Mouse (Mus musculus) liver, embryonic 12.5 days (tissue): ENCODE results near the gene Smndc1. TPM values are rescaled to one million over a fixed set of nuclear protein-coding genes. Genes with fewer than 3 reads are reported as not detected.

Experiments used
- ATAC-seq: fragments of 200-750 bp; cut with Nextera tagmentation; 2 replicates; pipeline ENCODE4 v1.8.0; 2017; ENCODE audit warnings: moderate number of reproducible peaks, mild to moderate bottlenecking, moderate library complexity
- H3K27ac ChIP-seq: fragments of 300-500 bp; sonication (generic); 2 replicates; pipeline ENCODE4 v1.5.1; 2016; ENCODE audit warnings: mild to moderate bottlenecking
- H3K27me3 ChIP-seq: fragments of 300-500 bp; sonication (generic); replicated peaks from 2 replicates; pipeline ENCODE4 v1.6.1; 2016; ENCODE audit warnings: mild to moderate bottlenecking, moderate library complexity
- H3K36me3 ChIP-seq: fragments of 300-500 bp; sonication (generic); 2 replicates; pipeline ENCODE4 v1.6.1; 2016; ENCODE audit warnings: mild to moderate bottlenecking, moderate library complexity
- H3K4me1 ChIP-seq: fragments of 300-500 bp; sonication (generic); 2 replicates; pipeline ENCODE4 v1.6.1; 2016
- H3K4me2 ChIP-seq: fragments of 300-500 bp; sonication (generic); 2 replicates; pipeline ENCODE4 v1.6.1; 2016; ENCODE audit warnings: mild to moderate bottlenecking, moderate library complexity
- H3K4me3 ChIP-seq: fragments of 300-500 bp; sonication (generic); 2 replicates; pipeline ENCODE4 v1.5.1; 2016; ENCODE audit warnings: mild to moderate bottlenecking, moderate library complexity
- H3K9ac ChIP-seq: fragments of 300-500 bp; sonication (generic); 2 replicates; pipeline ENCODE4 v1.6.1; 2016; ENCODE audit warnings: mild to moderate bottlenecking, moderate library complexity
- H3K9me3 ChIP-seq: fragments of 300-500 bp; sonication (generic); replicated peaks from 2 replicates; pipeline ENCODE4 v1.6.1; 2016; ENCODE audit warnings: mild to moderate bottlenecking, moderate library complexity
- WGBS: fragments of 180-500 bp; shearing (Covaris S2); methylation state at CpG from one replicate; pipeline ENCODE4 v1.1.7; 2016; ENCODE audit not compliant: insufficient replicate concordance; 5-methylcytosine and 5-hydroxymethylcytosine counted together
- polyA plus RNA-seq: library from polyadenylated mRNA; unstranded; fragments of >200 nt; fragmentation: Nextera tagmentation; extraction: Ambion mirVana; gene quantifications from 2 replicates; pipeline ENCODE4 v1.2.1, GENCODE M21; 2016

The Smndc1 gene
- polyA plus RNA-seq, 1 experiment from 2014 or later, result 29.3 TPM

DNA sequence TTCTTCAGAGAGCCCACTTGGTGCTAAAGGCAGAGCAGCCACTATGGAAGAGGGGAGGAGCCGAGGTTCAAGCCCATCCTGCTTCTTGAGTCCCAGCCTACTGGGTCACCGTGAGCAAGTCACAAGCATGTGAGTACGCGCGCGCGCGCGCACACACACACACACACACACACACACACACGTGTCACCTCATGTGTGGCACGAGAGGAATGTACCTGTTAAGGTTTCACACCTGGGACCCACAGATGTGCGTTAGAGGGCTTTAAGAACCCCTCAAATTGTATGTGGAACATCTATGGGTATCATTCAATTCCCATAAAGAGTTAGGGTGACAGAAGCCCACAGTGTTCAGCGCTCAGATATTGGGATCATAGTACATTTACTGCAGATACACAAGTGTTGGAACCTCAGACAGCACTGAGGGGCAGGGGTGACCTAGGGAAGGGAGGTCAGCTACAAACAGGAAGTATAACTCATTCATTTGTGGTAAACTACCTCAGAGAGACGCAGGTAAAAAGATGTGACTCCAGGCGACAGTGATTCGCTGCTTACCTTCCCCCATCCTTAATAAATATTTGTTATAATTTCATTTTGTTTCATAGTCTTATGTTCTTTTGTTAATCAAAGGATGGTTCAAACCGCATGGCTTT lies 33.6 kb upstream of the Smndc1 start:
- no peak overlapping the region for H3K27ac ChIP-seq
- H3K9me3 ChIP-seq, result no peaks in the 10 kb centered on the region
- H3K9ac ChIP-seq, result no peak overlapping the region; the same call in 1 of the 2 replicates
- H3K27me3 ChIP-seq, result peaks cover 54% of the 10 kb centered on the region
- no peaks in the 10 kb centered on the region for H3K36me3 ChIP-seq
- 39% methylated on average over 17 of the region's 17 CpGs for WGBS
- H3K4me2 ChIP-seq, result peak overlapping the region; percentile 52
- H3K4me3 ChIP-seq, result peak overlapping the region; percentile 7; the same call in 1 of the 2 replicates
- H3K4me1 ChIP-seq, result peaks cover 40% of the 10 kb centered on the region
- no peak for ATAC-seq

DNA sequence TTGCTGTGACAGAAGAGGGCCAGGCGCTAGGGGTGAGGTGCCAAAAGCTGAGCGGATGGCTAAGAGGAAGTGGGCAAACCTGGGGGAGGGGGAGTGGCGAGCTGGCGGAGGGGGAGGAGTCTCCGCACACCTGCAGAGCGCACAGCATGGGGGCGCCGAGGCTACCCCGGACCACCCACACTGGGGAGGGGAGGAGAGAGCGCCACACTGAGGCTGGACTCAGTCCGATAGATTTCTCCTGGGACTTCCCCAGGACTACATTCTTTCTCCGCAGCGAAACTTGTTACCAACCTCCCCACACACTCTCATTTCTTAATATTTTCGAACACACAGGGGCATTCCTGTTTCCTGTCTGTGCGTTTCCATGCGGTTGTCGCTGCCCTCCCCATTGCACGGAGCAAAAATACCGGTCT lies 33.0 kb upstream of the Smndc1 start:
- Histone ChIP-seq H3K4me2 (peak overlapping the region; percentile 52), H3K4me1 (peaks cover 40% of the 10 kb centered on the region), H3K27ac (no peak overlapping the region), H3K27me3 (peaks cover 49% of the 10 kb centered on the region), H3K4me3 (peak overlapping the region; percentile 7; the same call in 1 of the 2 replicates), H3K9ac (no peak overlapping the region; the same call in 1 of the 2 replicates), H3K36me3 (no peaks in the 10 kb centered on the region), H3K9me3 (no peaks in the 10 kb centered on the region)
- no peak for ATAC-seq
- WGBS, result 10% methylated on average over 19 of the region's 19 CpGs

- Histone ChIP-seq H3K36me3 (no peaks in the 10 kb centered on the region), H3K9me3 (no peaks in the 10 kb centered on the region), H3K4me3 (peak overlapping the region; percentile 7; the same call in 1 of the 2 replicates), H3K9ac (no peak overlapping the region), H3K27me3 (peaks cover 43% of the 10 kb centered on the region), H3K27ac (no peak overlapping the region), H3K4me1 (peaks cover 36% of the 10 kb centered on the region), H3K4me2 (peak overlapping the region; percentile 52)
- WGBS, result 39% methylated on average over 18 of the region's 18 CpGs
- no peak for ATAC-seq
Observed at GRCm38 (mm10) chr19:53422358-53423308, 32.3 kb upstream of the Smndc1 start.

DNA sequence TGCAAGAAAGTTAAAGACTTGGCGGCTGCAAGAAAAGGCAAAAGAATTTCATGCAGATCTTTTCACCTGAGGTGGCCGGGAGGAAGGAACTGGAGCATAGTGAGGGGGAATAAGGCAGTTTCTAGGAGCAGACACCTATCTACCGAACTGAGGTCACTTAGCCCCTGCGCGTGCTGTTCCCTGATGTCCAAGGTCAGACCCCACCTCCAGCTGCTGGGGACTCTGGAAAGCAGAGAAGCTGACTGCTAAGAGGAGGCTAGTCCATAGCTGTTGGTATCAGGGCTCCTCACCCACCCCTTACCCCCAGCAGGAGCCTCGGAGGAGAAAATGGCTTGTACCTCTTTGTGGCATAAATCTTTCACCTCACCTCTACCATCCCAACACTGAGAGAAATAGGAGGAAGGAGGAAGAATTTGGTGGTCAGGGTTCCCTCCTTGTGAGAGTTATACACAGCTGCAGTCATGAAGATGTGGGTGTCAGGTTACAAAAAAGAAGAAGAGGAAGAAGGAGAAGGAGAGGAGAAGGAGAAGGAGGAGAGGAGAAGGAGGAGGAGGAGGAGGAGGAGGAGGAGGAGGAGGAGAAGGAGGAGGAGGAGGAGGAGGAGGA lies 31.3 kb upstream of the Smndc1 start:
- peak; percentile 12; the same call in 1 of the 2 replicates for ATAC-seq
- H3K9ac ChIP-seq, result peak overlapping the region; percentile 47

DNA sequence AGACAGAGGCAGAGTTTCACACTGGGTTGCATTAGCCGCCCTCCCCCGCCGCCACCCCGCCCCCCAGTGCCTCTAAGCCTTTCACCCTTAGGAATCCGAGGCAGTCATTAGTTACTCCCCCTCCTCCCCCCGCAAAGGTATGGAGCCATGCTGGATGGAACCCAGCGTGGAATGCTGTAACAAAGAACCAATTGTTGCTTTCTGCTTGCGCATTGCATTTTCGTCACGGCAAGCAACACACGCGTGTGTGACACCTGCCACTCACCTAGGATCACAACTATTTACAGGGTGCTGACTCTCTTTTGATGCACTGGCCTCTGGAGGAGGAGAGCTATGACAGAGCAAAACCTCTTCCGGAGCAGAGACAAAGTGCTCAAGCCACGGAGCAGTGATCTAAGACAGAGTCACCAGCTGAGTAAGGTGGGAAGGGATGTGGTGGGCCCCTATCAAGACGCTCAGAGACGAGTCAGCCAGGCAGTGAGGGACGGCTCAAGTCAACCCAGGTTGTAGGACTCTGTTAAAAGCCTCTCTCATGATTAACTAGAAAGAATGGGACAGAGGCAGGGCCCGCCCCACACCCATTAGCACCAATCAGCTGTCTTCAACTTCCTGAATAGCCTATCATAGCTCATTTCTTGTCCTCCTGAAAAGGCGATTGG lies 30.7 kb upstream of the Smndc1 start:
- peak; percentile 91 for ATAC-seq
- H3K4me3 ChIP-seq, result peak overlapping the region; percentile 50
- H3K4me2 ChIP-seq, result peak overlapping the region; percentile 78
- H3K27ac ChIP-seq, result peak overlapping the region; percentile 55
- H3K36me3 ChIP-seq, result no peaks in the 10 kb centered on the region
- H3K9me3 ChIP-seq, result no peaks in the 10 kb centered on the region
- 4% methylated on average over 19 of the region's 19 CpGs for WGBS
- H3K4me1 ChIP-seq, result peaks cover 32% of the 10 kb centered on the region
- peaks cover 35% of the 10 kb centered on the region for H3K27me3 ChIP-seq
- H3K9ac ChIP-seq, result peak overlapping the region; percentile 23; the same call in 1 of the 2 replicates

More for the DNA sequence above, 31.3 kb upstream of the Smndc1 start:
- under 1% methylated on average over 6 of the region's 6 CpGs for whole genome bisulfite sequencing
- peak overlapping the region; percentile 78 for H3K4me2 ChIP-seq
- H3K27me3 ChIP-seq, result peaks cover 35% of the 10 kb centered on the region
- H3K4me1 ChIP-seq, result peaks cover 32% of the 10 kb centered on the region
- H3K36me3 ChIP-seq, result no peaks in the 10 kb centered on the region
- H3K27ac ChIP-seq, result no peak overlapping the region
- no peaks in the 10 kb centered on the region for H3K9me3 ChIP-seq
- H3K4me3 ChIP-seq, result peak overlapping the region; percentile 50

GRCm38 (mm10) chr19:53419834-53420233 lies 29.5 kb upstream of the Smndc1 start:
- H3K9me3 ChIP-seq, result no peaks in the 10 kb centered on the region
- no peak overlapping the region for H3K4me3 ChIP-seq
- no peak for ATAC-seq
- H3K4me2 ChIP-seq, result no peak overlapping the region
- peaks cover 38% of the 10 kb centered on the region for H3K4me1 ChIP-seq
- WGBS, result 21% methylated on average over 5 of the region's 5 CpGs
- no peaks in the 10 kb centered on the region for H3K36me3 ChIP-seq
- H3K27ac ChIP-seq, result no peak overlapping the region
- H3K27me3 ChIP-seq, result peaks cover 25% of the 10 kb centered on the region
- H3K9ac ChIP-seq, result no peak overlapping the region

- ATAC-seq, result no peak
- Histone ChIP-seq H3K4me1 (peaks cover 31% of the 10 kb centered on the region), H3K9me3 (no peaks in the 10 kb centered on the region), H3K27ac (peak overlapping the region; percentile 52; the same call in 1 of the 2 replicates), H3K4me3 (peak overlapping the region; percentile 8; the same call in 1 of the 2 replicates), H3K27me3 (no peaks in the 10 kb centered on the region), H3K36me3 (no peaks in the 10 kb centered on the region), H3K4me2 (peak overlapping the region; percentile 48), H3K9ac (no peak overlapping the region)
- 69% methylated on average over 17 of the region's 17 CpGs for WGBS
Observed at GRCm38 (mm10) chr19:53415198-53415597, 24.8 kb upstream of the Smndc1 start.

DNA sequence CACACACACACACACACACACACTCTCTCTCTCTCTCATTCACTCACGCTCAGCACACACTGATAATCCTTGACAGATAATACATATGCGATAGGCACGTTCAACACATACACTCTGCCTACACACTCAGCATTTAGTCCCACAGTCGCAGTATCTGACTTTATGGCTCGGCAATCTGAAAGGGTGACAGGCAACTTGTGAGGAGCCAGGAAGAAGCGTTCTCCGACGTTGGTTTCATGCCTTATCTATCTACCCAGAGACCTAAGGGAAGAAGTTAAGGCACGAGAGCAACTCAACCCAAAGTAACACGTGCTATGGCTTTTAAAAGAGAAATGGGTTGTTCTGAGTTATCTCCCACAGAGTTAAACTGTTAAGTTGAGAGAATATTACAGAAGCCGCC lies 24.3 kb upstream of the Smndc1 start:
- H3K4me2 ChIP-seq, result peak overlapping the region; percentile 48
- no peak overlapping the region for H3K9ac ChIP-seq
- peak; percentile 80 for ATAC-seq

GRCm38 (mm10) chr19:53413617-53414380 lies 23.4 kb upstream of the Smndc1 start:
- no peaks in the 10 kb centered on the region for H3K9me3 ChIP-seq
- no peak for ATAC-seq

More for the DNA sequence above, 24.3 kb upstream of the Smndc1 start:
- H3K4me3 ChIP-seq, result peak overlapping the region; percentile 8; the same call in 1 of the 2 replicates
- no peaks in the 10 kb centered on the region for H3K9me3 ChIP-seq
- WGBS, result 17% methylated on average over 11 of the region's 11 CpGs
- H3K27ac ChIP-seq, result peak overlapping the region; percentile 52
- H3K36me3 ChIP-seq, result no peaks in the 10 kb centered on the region
- peaks cover 33% of the 10 kb centered on the region for H3K4me1 ChIP-seq
- H3K27me3 ChIP-seq, result no peaks in the 10 kb centered on the region

DNA sequence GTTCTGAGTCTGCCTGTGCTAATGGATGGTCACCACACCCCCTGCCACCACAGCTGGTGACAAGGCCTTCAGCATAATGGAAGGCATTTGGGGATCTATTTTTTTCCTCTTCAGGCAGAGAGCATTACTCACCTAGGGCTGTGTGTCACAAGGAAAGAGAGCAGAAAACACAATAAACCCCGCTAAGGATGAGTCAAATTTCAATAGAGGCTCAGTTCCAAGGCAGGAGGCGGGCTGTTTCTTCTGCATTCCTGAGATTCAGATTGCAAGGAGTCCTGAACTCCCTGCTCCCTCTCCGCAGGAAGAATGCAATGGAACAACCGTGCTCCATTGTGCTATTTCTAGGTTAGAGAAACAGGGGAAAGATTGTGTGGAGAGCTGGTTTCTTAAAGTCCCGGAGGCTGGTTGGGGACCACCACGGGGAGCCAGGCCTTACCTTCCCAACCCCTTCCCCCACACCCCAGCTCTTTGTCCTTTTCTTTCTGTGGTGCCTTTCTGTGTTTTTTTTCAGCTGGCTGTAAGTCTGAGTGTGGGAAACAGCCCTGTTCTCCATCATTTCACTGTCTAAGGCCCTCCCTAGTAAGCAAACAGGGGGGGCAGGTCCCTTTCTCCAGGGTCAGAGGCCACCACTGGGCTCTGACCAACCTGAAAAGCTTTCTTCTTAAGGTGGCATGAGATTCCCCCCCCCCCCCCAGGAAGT lies 21.9 kb upstream of the Smndc1 start:
- no peak overlapping the region for H3K4me3 ChIP-seq
- H3K4me2 ChIP-seq, result no peak overlapping the region
- no peak overlapping the region; the same call in 1 of the 2 replicates for H3K27ac ChIP-seq
- H3K9ac ChIP-seq, result no peak overlapping the region
- 49% methylated on average over 6 of the region's 6 CpGs for WGBS
- H3K27me3 ChIP-seq, result no peaks in the 10 kb centered on the region
- H3K4me1 ChIP-seq, result peaks cover 37% of the 10 kb centered on the region
- no peaks in the 10 kb centered on the region for H3K9me3 ChIP-seq
- ATAC-seq, result no peak
- H3K36me3 ChIP-seq, result no peaks in the 10 kb centered on the region

More at GRCm38 (mm10) chr19:53413617-53414380, 23.4 kb upstream of the Smndc1 start:
- no peaks in the 10 kb centered on the region for H3K36me3 ChIP-seq
- no peak overlapping the region for H3K9ac ChIP-seq
- H3K27me3 ChIP-seq, result no peaks in the 10 kb centered on the region
- H3K4me1 ChIP-seq, result peaks cover 37% of the 10 kb centered on the region
- WGBS, result 74% methylated on average over 15 of the region's 15 CpGs
- H3K4me2 ChIP-seq, result no peak overlapping the region; the same call in 1 of the 2 replicates
- no peak overlapping the region for H3K4me3 ChIP-seq
- peak overlapping the region; percentile 52 for H3K27ac ChIP-seq
